Mouse (Mus musculus) ES-Bruce4 (cell line): ENCODE results near the gene Map2k5.

Source experiments
- CTCF ChIP-seq: IDR thresholded peaks from one replicate; pipeline ENCODE4 v1.8.1; 2011; ENCODE audit warnings: low read depth, low read length
- EP300 ChIP-seq: IDR thresholded peaks from 2 replicates; pipeline ENCODE4 v1.6.1; 2011; ENCODE audit warnings: low read depth, low read length; ENCODE audit not compliant: insufficient read depth
- POLR2A ChIP-seq: IDR thresholded peaks from one replicate; pipeline ENCODE4 v1.8.1; 2011; ENCODE audit warnings: low read length; ENCODE audit not compliant: insufficient read depth

- TF ChIP-seq CTCF = no peak
- no peak for TF ChIP-seq EP300
- TF ChIP-seq POLR2A = no peak
Measured at GRCm38 (mm10) chr9:63263188-63263587, 114.5 kb downstream of the Map2k5 start.
